Mouse (Mus musculus) adrenal gland, postnatal 25 days (tissue): ENCODE results near the gene Olfr463. TPM values are rescaled to one million over a fixed set of nuclear protein-coding genes. Genes with fewer than 3 reads are reported as not detected.
A peak's percentile ranks its signal among the peaks of the same experiment; 100 is the strongest.

Experiments
- DNase-seq: peaks from one replicate; pipeline ENCODE4 v3.0.0; 2021; ENCODE audit warnings: mixed read lengths
- long read RNA-seq: library from polyadenylated mRNA; stranded (forward); transcript quantifications from one replicate; pipeline ENCODE4 v2.0.0, GENCODE M21; 2021
- total RNA-seq: library from RNA; stranded (reverse); gene quantifications from 2 replicates; pipeline ENCODE4 v1.2.3, GENCODE M21; 2021

The Olfr463 gene
- total RNA-seq: not detected in 2 replicates
- long read RNA-seq: 0 reads

DNA sequence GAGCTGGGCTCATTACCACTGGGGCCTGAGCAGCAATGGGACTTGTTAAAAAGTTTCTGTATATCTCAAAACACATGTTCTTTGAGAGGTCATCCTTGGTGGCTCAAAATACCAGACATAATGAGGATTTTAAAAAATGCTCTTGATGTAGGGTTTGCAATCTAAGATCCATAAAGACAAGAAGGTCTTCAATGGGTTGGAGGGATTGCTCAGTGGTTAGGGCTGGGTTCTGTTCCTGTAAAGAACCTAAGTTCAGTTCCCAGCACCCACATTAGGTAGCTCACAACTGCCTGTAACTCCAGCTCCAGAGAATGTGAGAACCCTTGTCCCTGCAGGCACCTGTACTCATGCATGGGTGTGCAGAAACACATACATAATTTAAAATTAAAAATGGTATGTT, at the start of gene Olfr463:
TSS of gene Olfr463 (minus strand) at position 101 of the 400 bp plus-strand sequence.
- no peak for DNase-seq

DNA sequence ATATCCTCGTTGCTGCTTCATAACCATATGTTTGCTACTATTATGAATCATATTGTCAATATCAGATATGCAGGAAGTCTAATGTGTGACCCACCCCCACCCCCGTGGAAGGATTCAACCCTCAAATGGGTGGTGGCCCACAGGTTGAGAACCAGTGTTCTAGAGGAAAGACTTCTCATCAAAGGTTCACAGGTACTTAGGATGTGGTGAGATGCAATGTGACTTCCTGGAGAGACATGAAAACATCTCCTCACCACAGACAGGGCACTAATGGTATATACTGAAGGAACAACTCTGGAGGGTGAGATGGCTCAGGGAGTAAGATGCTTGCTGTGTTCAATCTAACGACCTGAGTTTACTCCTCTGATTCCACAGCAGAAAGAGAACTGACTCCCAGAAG, 38.3 kb upstream of the Olfr463 start:
- DNase-seq: no peak

DNA sequence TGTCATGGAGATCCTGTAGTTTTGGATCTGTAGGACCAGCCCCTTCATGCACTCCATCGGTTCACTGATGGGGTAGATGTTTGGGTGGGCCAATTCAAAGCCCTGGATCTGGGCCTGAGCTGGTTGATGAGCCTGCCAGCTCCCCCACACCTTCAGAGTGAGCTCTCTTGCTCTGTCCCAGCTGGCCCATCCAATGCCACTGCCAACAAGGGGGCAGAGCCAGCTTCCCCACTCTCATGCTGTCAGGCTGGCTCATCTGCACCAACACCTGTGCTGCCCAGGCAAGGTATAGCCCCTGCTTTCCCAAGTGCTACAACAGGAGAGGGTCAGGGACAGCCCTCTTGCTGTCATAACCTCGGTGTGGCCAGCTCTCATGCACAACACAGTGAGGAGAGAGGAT, 36.5 kb upstream of the Olfr463 start:
- DNase-seq: no peak

DNA sequence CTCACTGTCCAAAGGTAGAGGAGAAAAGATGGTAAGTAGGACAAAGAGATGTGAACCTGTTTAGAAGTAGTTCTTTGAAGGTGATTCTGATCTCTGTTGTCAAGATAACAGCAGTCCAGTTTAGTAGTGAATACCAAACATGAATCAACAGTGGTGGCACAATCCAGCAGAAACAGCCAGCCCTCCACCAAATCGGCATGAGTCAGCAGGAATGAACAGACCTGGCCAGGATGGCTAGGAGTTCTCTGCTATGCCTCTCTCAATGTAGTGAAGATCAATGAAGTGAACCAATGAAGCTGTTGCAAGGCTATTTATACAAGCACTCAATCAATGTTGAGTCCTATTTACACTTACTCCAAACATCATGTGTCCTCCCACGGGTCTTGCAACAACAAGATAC, 33.2 kb upstream of the Olfr463 start:
- no peak for DNase-seq

DNA sequence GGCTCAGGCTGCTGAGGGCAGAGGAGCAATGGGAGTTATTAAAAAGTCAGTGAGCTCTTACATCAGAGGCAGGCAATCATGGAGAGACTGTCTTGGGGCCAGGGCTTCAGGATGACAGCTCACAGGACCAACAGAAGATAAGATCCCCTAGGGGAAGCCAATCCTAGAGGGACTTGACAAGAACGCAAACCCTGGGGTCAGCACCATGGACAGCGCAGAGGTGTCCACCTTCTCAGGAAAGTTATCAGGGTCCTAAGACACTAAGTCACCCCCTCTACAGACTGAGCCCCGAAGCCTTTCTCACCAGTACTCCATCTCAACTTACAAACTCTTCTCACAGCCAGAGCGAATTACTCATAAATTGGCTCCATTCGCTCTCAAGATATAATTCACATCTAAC, 23.8 kb upstream of the Olfr463 start, which contains the start of gene Olfr464:
TSS of gene Olfr464 (minus strand) at position 2 of the 400 bp plus-strand sequence.
- peak; percentile 33 for DNase-seq

DNA sequence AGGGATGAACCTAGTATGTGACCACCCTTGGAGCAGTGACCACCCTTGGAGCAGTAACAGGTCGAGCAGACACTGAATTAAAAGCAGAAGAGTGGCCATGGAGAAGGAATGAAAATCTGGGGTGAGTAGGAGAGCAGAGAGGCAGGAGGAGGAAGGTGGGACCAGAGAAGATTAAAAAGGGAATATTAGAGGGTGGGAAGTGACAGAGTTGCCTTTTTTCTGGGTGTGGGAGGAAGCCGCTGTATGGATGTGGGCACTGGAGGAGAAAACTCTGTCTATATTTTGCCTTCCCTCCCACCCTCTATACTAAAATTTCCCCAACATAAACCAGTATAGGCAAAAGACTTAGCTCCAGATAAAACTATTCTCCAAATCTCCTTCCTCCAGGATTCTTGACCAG, 23.1 kb upstream of the Olfr463 start:
- no peak for DNase-seq

DNA sequence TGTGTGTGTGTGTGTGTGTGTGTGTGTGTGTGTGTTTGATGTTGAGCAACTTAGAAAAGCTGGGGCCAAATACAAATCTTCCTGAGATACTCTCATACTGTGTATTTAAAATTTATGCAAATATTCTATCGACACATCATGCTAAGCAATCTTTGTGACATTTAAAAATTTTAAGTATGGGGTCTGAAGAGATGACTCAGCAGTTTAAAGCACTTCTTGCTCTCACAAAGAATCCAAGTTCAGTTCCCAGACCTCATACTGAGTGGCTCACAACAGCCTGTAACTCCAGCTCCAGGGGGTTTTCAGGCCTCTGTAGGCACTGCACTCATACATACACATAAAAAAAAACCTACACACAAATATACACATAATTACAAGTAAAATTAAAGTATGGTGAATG, 18.8 kb upstream of the Olfr463 start:
- no peak for DNase-seq

DNA sequence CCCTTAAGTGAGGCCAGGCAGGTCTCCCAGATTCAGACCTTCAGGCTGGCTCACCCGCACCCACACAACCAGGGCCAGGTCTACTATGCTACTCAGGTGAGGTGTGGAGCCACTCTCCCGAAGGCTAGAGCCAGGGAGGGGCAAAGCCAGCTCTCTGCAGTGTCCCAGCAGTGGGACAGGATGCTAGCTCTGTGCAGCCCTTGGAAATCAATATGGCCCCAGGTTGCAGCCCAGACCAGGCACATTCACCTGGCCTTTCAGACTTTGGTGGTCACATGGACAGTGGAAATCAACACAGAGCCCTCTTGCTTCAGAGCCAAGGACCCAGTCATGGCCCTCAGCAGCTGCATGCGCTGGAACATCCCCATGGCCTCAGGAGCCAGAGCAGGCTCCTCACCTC, 7.1 kb upstream of the Olfr463 start:
- DNase-seq: no peak

DNA sequence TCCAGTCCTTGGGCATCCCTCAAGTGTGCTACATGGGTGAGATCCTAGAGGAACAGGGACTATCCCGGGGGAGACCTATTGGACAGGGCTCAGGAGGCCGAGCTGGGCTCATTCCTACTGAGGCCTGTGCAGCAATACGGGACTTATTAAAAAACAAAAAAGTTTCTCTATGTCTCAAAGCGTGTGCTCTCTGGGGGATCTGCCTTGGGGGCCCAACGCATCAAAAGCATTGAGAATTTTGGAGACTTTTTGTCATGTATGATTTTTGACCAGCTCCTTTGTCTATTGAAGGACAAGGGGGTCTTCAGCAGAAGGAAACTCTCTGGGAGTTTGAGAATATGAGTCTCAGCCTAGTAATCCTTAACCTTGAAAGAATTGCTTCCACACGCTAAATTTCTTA, 5.0 kb downstream of the Olfr463 start, which contains the start of gene Olfr462:
TSS of gene Olfr462 (minus strand) at position 101 of the 400 bp plus-strand sequence.
- no peak for DNase-seq

DNA sequence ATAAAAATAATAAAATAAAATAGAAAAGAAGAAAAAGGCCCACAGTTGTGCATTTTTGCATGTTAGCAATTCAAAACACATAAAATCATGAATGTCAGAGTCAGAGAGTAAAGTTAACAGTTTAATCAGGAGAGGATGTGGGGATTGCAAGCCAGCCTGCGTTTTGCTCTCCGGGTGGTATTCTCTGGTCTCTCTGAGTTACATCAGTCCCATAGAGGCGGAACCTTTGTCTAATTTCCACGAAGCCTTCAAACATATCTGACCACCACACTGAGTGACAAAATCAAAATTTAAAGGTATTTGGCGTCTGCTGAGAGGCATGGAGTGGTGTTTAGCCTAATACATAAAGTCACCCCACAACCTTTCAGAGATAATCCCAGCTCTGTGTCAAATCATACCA, 12.3 kb downstream of the Olfr463 start:
- DNase-seq: no peak

DNA sequence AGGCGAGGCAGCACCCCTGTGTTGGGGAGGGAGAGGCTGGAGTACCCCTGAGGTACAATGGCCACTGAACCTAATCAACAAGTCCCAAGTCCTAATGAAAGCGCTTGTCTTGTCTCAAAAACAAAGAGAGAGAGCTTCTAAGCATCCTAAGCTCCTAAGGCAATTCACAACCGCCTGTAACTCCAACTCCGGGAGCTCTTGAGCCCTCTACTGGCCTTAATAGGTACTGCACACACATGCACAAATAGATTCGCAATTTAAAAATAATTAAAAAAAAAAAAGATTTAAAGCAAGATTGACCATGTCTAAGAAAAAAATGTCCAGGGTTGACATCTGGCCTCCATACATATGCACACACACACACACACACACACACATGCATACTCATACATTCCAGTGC, 13.7 kb downstream of the Olfr463 start:
- DNase-seq: no peak

DNA sequence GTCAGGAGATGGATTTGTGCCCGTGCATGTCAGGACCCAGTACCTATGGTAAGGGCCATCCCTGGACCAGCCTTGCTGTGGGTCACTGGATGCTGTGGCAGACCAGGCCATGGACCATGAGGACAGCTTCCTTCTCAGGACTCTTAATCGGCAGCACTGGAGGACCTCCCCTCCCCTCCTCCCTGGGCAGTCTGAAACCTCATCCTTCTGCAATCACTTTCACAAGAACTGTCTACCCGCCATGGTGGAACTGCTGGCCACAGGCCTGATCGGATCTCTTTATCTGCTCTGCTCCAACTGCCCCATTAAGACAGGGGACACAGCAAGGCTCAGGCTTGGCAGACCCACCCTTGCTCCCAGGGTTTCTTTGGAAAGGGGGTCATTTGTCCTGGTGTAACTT, 15.5 kb downstream of the Olfr463 start:
- no peak for DNase-seq

DNA sequence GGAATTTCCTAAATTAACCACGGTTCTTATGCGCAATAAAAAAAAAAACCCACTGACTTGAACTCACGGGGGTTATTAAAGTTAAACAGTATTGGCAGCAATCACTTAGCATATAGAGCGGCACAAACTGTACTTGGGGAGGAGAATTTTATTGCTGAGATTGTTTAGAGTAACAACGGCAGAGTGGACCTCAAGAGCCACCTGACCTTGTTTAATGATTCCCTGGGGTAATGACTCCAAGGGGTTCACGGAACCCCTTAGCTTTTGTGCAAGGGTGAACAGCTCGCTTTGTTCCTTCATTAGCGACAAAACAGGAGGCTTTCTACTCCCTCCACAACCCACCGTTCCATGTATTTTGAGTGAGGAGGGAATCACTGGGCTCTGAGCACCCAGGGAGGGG, 17.4 kb downstream of the Olfr463 start:
- DNase-seq: no peak

DNA sequence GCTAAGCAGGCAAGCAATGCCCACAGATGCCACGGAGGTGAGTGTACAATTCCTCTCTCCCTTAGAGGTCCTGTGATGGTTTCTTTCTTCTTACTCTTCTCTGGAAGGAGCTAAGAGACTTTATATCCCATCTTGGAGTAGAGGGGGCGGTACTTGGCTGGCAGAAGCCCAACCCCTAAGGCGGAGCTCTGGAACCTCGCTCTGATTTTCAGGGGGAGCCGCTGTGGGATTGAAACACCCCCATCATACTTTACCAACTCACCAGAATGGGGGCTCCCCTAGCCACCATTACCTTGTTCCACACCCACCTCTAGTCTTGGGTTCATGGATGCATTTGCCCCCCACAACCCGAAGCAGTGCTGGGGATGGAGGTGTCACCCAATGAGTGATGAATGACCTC, 21.8 kb downstream of the Olfr463 start, which contains the start of gene Epx:
TSS of gene Epx (minus strand) at position 101 of the 400 bp plus-strand sequence.
- DNase-seq: no peak

DNA sequence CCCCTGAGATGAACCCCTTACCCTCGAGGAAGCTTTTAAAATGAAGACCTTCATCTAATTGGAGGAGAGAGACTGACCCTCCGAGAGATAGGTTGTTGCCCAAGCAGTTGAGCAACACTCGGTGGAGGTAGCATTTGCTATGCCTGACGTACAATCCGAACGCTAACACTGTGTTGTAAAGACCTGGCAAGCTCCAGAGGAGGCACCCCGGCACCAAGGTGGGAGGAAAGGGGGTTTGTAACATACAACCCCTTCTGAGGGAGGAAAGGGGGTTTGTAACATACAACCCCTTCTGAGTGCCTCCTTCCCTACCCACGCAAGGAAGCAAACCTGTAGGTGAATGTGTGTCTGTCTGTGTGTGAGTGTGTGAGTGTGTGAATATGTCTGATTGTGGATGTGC, 25.4 kb downstream of the Olfr463 start:
- DNase-seq: no peak

DNA sequence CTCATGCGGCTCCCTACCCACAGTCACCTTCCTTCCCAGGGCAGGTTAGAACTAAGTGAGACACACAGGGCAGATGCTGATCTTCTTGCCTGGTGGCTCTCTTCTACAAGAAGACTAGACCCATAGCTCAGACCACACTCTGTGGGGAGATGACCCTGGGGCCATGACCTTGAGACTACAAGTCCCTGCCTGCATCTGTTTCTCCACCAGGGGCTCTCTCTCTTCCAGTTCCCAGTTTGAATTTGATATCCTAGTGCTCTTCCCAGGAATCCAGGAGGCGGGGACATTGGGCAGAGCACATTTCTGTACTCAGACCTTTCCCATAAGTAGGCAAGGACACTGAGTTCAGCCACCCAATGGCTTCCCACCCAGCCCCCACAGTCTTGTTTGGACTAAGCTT, 27.1 kb downstream of the Olfr463 start:
- no peak for DNase-seq

DNA sequence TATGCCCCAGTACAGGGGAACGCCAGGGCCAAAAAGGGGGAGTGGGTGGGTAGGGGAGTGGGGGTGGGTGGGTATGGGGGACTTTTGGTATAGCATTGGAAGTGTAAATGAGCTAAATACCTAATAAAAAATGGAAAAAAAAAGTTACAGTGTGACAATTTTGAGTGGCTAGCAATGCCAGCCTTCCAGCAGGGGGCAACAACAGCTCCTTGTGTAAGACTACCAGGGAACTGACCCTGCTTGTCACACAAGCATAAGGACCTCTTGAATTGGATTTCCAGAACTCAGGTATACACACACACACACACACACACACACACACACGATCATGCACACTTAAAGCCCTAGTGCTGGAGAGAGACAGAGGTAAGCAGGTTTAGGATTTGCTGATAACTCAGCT, 30.3 kb downstream of the Olfr463 start:
- peak; percentile 32 for DNase-seq

DNA sequence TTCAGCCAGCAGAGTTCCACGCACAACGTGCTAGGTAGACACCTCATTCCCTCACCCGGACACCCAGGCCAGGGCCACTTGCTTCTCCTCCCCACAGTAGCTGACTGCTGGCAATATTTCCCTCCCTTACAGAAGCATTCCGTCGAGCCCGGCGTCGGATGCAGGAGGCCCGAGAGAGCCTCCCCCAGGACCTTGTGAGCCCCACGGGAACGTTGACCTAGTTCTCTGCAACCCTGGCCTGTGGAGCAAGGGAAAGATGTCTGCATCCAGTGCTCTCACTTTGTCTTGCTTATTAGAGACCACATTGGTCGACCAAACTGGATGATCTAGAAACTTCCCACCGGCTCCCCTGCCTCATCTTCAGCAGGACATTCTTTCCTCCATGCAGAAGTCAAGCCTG, 34.4 kb downstream of the Olfr463 start:
- no peak for DNase-seq

DNA sequence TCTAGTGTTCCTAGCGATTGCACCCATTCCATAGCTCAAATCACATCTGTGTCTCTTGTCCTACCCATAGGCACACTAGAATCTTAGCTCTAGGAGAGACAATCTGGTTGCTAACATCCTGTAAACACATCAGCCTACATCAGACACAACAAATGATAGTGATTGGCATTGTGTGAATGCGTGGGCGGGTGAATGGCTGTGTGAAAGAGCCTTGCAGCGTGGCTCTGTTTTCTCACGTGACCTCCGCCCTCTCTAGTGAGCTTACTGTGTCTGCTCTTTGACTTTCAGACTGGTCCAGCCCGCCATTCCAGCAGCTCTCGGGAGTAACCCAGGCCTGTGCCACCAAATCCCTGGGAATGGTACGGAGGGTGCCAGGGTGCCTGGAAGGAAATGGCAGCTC, 36.8 kb downstream of the Olfr463 start:
- DNase-seq: no peak

DNA sequence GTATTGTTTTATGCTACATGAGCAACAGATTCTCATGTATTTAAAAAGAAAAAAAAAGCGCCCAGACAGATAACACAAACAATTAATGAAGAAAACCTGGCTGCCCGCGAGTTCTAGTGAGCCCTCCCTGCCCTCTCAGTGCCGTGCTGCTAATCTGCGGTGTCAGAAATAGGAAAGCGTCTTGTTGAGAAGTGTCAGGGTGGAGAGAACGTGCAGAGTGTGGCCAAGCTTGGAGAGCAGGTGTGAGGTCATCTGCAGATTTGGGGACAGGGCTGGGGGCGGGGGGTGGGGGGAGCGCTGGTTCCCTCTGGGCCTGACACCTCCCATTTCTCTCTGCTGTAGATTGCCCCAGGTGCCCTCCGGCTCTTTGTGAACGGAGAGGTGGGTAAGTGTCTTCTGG, 37.9 kb downstream of the Olfr463 start:
- no peak for DNase-seq

DNA sequence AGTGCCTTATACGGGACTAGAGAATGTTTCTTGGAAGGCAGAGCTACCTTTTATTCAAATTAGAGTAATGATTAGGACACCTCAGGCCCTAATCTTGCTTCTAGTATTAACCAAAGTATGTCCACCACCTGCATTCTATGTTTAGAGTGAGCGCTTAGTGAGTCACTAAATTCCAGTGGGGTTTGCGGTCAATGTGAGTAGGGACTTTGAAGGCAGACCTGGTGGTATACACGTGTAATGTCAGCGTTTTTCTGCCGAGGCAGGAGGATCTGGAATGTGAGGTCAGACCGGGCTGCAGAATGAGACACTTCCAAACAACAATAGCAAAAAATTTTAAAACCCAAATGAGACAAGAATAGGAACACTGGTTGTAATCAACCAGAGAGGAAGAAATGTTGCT, 42.6 kb downstream of the Olfr463 start:
- DNase-seq: no peak

DNA sequence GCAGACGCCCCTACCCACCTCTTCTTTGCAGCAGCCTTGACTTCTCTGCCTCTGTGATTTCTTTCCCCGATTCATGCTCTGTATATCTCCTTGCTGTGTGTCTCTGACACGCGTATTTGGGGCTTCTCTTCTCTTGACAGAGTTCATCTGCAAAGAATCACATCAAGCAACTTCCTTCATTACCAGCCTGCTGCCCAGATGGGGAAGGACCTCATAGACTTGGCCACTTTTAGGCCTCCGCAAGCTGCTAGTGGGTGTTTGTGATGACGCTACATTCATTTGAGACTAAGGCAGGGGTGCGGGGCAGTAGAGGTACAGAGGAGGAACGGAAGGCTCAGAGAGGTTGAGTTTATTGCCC, 43.6 kb downstream of the Olfr463 start:
- no peak for DNase-seq

DNA sequence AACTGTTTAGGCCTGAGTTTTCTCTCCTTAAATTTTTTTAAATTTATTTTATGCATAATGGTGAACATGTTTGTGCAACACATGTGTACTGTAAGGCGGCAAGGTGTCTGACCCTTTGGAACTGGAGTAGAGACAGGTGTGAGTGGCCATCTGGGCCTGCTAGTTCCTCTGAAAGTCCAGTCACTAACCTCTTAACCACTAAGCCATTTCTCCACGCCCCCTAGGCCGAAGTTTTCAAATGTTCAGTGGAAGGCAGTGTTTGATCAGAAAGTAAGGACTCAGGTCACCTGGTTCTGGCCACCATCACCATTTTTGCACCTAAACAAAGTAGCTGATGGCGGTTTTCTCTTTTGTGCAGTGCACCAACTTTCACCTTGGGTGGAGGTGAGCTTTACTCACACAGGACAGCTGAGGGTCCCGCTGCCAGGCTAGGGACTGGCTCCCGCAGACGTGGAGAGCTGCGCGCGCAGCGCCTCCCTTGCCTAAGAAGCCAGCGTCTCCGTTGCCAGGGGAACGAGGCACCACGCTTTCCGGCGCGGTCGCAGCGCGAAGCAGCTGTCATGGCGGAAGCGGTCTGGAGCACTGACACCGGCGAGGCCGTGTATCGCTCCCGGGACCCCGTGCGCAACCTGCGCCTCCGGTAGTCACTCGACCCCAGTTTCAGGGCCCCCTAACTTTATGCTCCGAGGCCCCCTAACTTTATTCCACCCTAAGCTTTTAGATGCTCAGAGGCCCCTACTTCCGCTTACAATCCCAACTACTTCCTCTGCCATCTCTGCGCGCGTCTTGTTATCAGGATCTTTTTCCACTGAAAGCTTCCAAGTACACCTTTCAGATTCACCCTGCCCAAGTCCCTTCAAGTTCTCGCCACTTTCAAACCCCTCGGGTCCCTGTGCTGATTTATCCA, 44.2 kb downstream of the Olfr463 start, which contains the start of gene Mks1:
TSS of gene Mks1 (plus strand) at position 526 of the 907 bp plus-strand sequence.
- DNase-seq: peak; percentile 90

DNA sequence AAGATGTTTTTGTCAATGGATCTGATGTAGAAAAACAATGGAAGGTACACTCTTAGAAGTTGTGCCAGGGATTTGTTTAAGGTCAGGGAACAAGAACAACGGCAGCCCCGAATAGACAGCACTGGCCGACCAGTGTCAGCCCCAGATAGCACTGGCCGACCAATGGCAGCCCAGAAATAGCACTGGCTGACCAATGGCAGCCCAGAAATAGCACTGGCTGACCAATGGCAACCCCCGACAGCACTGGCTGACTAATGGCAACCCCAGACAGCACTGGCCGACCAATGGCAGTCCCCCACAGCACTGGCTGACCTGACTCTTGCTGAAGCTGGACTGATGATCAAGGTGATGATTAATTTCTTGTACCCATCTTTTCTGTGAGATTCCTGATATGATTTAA, 49.3 kb downstream of the Olfr463 start:
- DNase-seq: no peak
